Mouse (Mus musculus) lung, adult 2 months (tissue): ENCODE data around the gene Tet3.

Source experiments
- CTCF ChIP-seq: fragments of 200-500 bp; IDR thresholded peaks from 2 replicates; pipeline ENCODE4 v1.5.1; 2011; ENCODE audit warnings: mild to moderate bottlenecking, low read length, control low read depth; ENCODE audit not compliant: insufficient read depth
- POLR2A ChIP-seq: fragments of 200-500 bp; IDR thresholded peaks from 2 replicates; pipeline ENCODE4 v1.6.1; 2011; ENCODE audit warnings: low read depth, mild to moderate bottlenecking, control low read depth, low read length, borderline replicate concordance; ENCODE audit errors: extremely low read depth

GRCm38 (mm10) chr6:83423400-83424052 lies 35.4 kb downstream of the Tet3 start:
- no peak for TF ChIP-seq CTCF
- TF ChIP-seq POLR2A, result no peak
